Mouse (Mus musculus): ENCODE data around the gene Zfp831. TPM values are rescaled to one million over a fixed set of nuclear protein-coding genes. Genes with fewer than 3 reads are reported as not detected.

Gene Zfp831
- polyA plus RNA-seq, 2 experiments from 2014 or later: 7.3 to 7.6 TPM

DNA sequence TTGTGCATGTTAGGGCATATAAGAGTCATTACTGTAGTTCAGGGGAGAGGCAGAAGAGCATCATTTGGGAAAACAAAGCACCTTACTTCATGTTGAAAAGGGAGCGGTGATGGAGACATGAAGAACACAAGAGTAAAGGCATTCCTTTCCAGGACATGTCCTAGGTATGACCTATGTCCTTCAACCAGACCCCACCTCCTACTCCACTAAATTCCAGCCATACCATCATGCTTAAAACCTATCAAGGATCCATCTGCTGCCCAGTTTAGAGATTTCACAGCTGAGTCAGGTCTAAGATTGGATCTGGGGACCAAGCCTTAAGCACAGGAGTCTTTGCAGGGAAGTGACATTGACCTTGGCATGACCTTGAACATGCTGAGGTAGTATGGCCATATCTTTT, 91.9 kb downstream of the Zfp831 start:
- ATAC-seq: no peak

DNA sequence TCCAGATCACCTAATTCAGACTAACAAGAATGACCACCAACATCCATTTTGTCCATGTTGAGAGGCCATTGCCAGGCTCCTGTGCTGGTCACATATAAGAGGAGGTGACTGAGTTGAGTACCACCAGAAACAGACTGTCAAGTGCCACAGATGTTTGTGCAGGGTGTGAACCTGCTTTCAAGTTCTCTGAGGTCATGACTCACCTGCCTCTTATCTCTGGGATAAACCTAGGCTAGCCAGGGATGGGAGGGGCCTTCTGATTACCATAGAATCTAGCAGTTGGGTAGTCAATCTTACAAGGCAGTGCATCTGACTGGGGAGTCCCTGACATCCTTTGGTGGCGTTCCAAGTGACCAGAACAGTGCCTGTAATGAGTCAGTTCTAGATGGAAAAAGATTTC, 103.8 kb downstream of the Zfp831 start:
- ATAC-seq: no peak

- no peak for ATAC-seq
These were observed 105.0 kb downstream of the Zfp831 start for GRCm38 (mm10) chr2:174748381-174748780.

GRCm38 (mm10) chr2:174753197-174753596, 109.9 kb downstream of the Zfp831 start:
- ATAC-seq: no peak

DNA sequence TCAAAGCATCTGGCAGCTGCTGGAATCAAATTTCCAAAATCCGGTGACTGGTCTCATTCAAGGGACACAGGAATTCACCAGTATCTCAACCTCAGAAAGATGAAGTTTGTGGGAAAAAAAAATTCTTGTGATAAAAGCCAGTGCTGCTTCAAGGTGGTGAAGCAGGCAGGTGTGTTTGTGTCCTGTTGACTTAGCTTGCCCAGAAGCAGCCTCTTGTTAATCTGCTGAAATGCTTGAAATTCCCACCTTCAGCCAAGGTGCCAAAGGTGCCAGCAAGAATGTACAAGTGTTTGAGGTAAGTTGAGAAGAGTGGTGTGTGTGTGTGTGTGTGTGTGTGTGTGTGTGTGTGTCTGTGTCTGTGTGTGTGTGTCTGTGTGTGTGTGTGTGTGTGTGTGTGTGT, 110.9 kb downstream of the Zfp831 start:
- no peak for ATAC-seq

- no peak for ATAC-seq
These were observed 115.9 kb downstream of the Zfp831 start for GRCm38 (mm10) chr2:174759189-174759588.

Other genes starting within 250 kb of the Zfp831 start
- gene Nelfcd, start 227.7 kb upstream of the Zfp831 start, polyA plus RNA-seq (2017; shearing (Covaris generic)): 10 to 100 TPM; 43.5 to 65.3 TPM
- gene Ctsz, start 204.5 kb upstream of the Zfp831 start, polyA plus RNA-seq (2017; shearing (Covaris generic)): 100 to 1,000 TPM in 1 of 2 experiments, 10 to 100 TPM in 1; 84.4 to 120 TPM
- under 1 TPM in 1 of 2 experiments, not detected in 1; 0.34 TPM for gene Tubb1, start 192.8 kb upstream of the Zfp831 start, polyA plus RNA-seq (2017; shearing (Covaris generic))
- gene Atp5e, start 179.4 kb upstream of the Zfp831 start, polyA plus RNA-seq (2017; shearing (Covaris generic)): 100 to 1,000 TPM; 705 to 752 TPM
- gene Prelid3b, start 170.5 kb upstream of the Zfp831 start, polyA plus RNA-seq (2017; shearing (Covaris generic)): 10 to 100 TPM; 81.2 to 90.9 TPM
- gene Edn3, start 117.1 kb downstream of the Zfp831 start, polyA plus RNA-seq (2017; shearing (Covaris generic)): not detected